Comparison of ENCODE assay signal across 17 mouse cellular contexts in the genomic region with DNA sequence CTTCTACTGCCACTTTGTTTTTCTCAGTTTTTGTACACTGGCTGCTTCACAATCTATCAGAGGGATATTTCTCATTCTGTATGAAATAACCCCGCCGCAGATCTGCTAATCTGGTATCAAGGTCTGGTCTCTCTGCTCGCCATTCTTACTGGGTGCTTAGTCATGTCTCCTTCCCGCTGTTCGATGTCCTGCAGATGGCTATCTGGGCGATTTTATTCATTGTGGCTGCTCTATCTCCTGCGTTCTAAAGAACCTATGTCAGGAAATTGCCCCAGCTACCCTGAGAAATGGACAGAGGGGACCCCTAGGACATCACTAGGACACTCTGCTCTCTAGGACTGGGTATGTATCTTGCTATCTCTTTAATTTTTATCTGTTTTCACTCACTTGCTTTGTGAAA.
"Had no signal": no experiment of that assay in that cellular context is flagged by ENCODE, and none has a peak within 500 bp of the region (broad histone marks: within the 10 kb centered on the region; RNA-seq: fewer than 3 reads in every experiment).

No protein-coding gene starts in this region.

- ATAC-seq: liver, embryonic 12.5 days; midbrain, embryonic 16.5 days had no signal

- H3K9ac ChIP-seq: limb, embryonic 13.5 days; liver, embryonic 12.5 days; liver, embryonic 15.5 days; midbrain, embryonic 12.5 days; neural tube, embryonic 13.5 days had no signal

- H3K4me2 ChIP-seq: limb, embryonic 13.5 days; liver, embryonic 15.5 days; midbrain, embryonic 12.5 days had no signal

- H3K4me3 ChIP-seq: limb, embryonic 10.5 days; limb, embryonic 13.5 days; liver, embryonic 12.5 days; liver, embryonic 15.5 days; midbrain, embryonic 12.5 days; myocyte; neural tube, embryonic 13.5 days had no signal

- H3K36me3 ChIP-seq: limb, embryonic 10.5 days; midbrain, embryonic 12.5 days; neural tube, embryonic 13.5 days had no signal

- H3K27ac ChIP-seq: limb, embryonic 10.5 days; limb, embryonic 13.5 days; liver, embryonic 12.5 days; liver, embryonic 15.5 days; macrophage; midbrain, embryonic 12.5 days; neural tube, embryonic 13.5 days had no signal

- H3K9me3 ChIP-seq: limb, embryonic 10.5 days; limb, embryonic 13.5 days; liver, embryonic 12.5 days; liver, embryonic 15.5 days; midbrain, embryonic 12.5 days; neural tube, embryonic 13.5 days had no signal

- DNase-seq: kidney, adult 18-20 months; kidney, adult 9 months; kidney, postnatal 14 days; kidney, postnatal 4 days; liver; lung, adult 18-20 months; thymus, adult 18-20 months; thymus, postnatal 36 days had no signal
